Mouse (Mus musculus) kidney, embryonic 16.5 days (tissue): ENCODE data around the gene Emc8. TPM values are rescaled to one million over a fixed set of nuclear protein-coding genes. Genes with fewer than 3 reads are reported as not detected.

ENCODE experiments used
- ATAC-seq: fragments of 200-750 bp; cut with Nextera tagmentation; 2 replicates; pipeline ENCODE4 v1.8.0; 2017; ENCODE audit warnings: moderate TSS enrichment; ENCODE audit not compliant: low FRiP score, low TSS enrichment
- H3K27ac ChIP-seq: fragments of 300-500 bp; sonication (generic); 2 replicates; pipeline ENCODE4 v1.5.1; 2014; ENCODE audit warnings: low read length
- H3K27me3 ChIP-seq: fragments of 300-500 bp; sonication (generic); 2 replicates; pipeline ENCODE4 v1.6.1; 2014; ENCODE audit warnings: low read length, control low read depth, mixed read lengths; ENCODE audit not compliant: insufficient read depth
- H3K36me3 ChIP-seq: fragments of 300-500 bp; sonication (generic); 2 replicates; pipeline ENCODE4 v1.6.1; 2014; ENCODE audit warnings: low read length, control low read depth, mixed read lengths; ENCODE audit not compliant: insufficient read depth
- H3K4me1 ChIP-seq: fragments of 300-500 bp; sonication (generic); 2 replicates; pipeline ENCODE4 v1.6.1; 2014; ENCODE audit warnings: low read length, control low read depth, mixed read lengths; ENCODE audit not compliant: insufficient read depth
- H3K4me2 ChIP-seq: fragments of 300-500 bp; sonication (generic); replicated peaks from 2 replicates; pipeline ENCODE4 v1.6.1; 2014; ENCODE audit warnings: low read depth, low read length
- H3K4me3 ChIP-seq: fragments of 300-500 bp; sonication (generic); 2 replicates; pipeline ENCODE4 v1.5.1; 2014; ENCODE audit warnings: mild to moderate bottlenecking, low read length
- H3K9ac ChIP-seq: fragments of 300-500 bp; sonication (generic); replicated peaks from 2 replicates; pipeline ENCODE4 v1.6.1; 2014; ENCODE audit warnings: low read length
- H3K9me3 ChIP-seq: fragments of 300-500 bp; sonication (generic); 2 replicates; pipeline ENCODE4 v1.6.1; 2016; ENCODE audit warnings: low read length, control low read depth
- WGBS: fragments of 180-500 bp; shearing (Covaris S2); extraction: QIAGEN DNeasy Blood & Tissue Kit; methylation state at CpG from one replicate; pipeline ENCODE4 v1.1.7; 2014; 5-methylcytosine and 5-hydroxymethylcytosine counted together
- polyA plus RNA-seq: library from polyadenylated mRNA; unstranded; fragments of >200 nt; fragmentation: Nextera tagmentation; extraction: Ambion mirVana; gene quantifications from 2 replicates; pipeline ENCODE4 v1.2.1, GENCODE M21; 2015

Gene Emc8
- polyA plus RNA-seq, 1 experiment from 2014 or later, result 262 TPM

GRCm38 (mm10) chr8:120699565-120699964 is 31.2 kb upstream of the Emc8 start:
- Histone ChIP-seq H3K27ac (peak overlapping the region; percentile 40; the same call in 1 of the 2 replicates), H3K9ac (no peak overlapping the region), H3K4me2 (no peak overlapping the region), H3K4me3 (no peak overlapping the region), H3K9me3 (no peaks in the 10 kb centered on the region), H3K4me1 (peaks cover 26% of the 10 kb centered on the region; the same call in 1 of the 2 replicates), H3K36me3 (no peaks in the 10 kb centered on the region), H3K27me3 (peaks cover 7% of the 10 kb centered on the region; the same call in 1 of the 2 replicates)
- WGBS, result 53% methylated on average over 2 of the region's 2 CpGs
- no peak for ATAC-seq

- no peaks in the 10 kb centered on the region for H3K9me3 ChIP-seq
- H3K36me3 ChIP-seq, result no peaks in the 10 kb centered on the region
- H3K27me3 ChIP-seq, result 0 out of 2 replicates have a peak, but pooled peaks cover 5% of the 10 kb centered on the region
- H3K4me3 ChIP-seq, result no peak overlapping the region
- WGBS, result 54% methylated on average over 6 of the region's 6 CpGs
- no peak overlapping the region for H3K9ac ChIP-seq
- H3K4me2 ChIP-seq, result no peak overlapping the region
- ATAC-seq, result no peak
- H3K27ac ChIP-seq, result peak overlapping the region; percentile 43; the same call in 1 of the 2 replicates
- H3K4me1 ChIP-seq, result peaks cover 29% of the 10 kb centered on the region; the same call in 1 of the 2 replicates
These were observed 30.7 kb upstream of the Emc8 start for GRCm38 (mm10) chr8:120699079-120699478.

GRCm38 (mm10) chr8:120698426-120698825 is 30.1 kb upstream of the Emc8 start:
- Histone ChIP-seq H3K9me3 (no peaks in the 10 kb centered on the region), H3K36me3 (no peaks in the 10 kb centered on the region), H3K4me3 (no peak overlapping the region), H3K9ac (no peak overlapping the region), H3K4me1 (peaks cover 34% of the 10 kb centered on the region; the same call in 1 of the 2 replicates), H3K27me3 (0 out of 2 replicates have a peak, but pooled peaks cover 5% of the 10 kb centered on the region), H3K27ac (peak overlapping the region; percentile 43), H3K4me2 (no peak overlapping the region)
- WGBS, result 79% methylated on average over 7 of the region's 7 CpGs
- no peak for ATAC-seq

GRCm38 (mm10) chr8:120697979-120698272 is 29.6 kb upstream of the Emc8 start:
- no peaks in the 10 kb centered on the region for H3K9me3 ChIP-seq
- H3K9ac ChIP-seq, result no peak overlapping the region
- H3K27ac ChIP-seq, result no peak overlapping the region
- H3K36me3 ChIP-seq, result no peaks in the 10 kb centered on the region
- H3K27me3 ChIP-seq, result 0 out of 2 replicates have a peak, but pooled peaks cover 5% of the 10 kb centered on the region
- peaks cover 34% of the 10 kb centered on the region; the same call in 1 of the 2 replicates for H3K4me1 ChIP-seq
- ATAC-seq, result no peak
- H3K4me3 ChIP-seq, result no peak overlapping the region
- H3K4me2 ChIP-seq, result no peak overlapping the region

- H3K9me3 ChIP-seq, result no peaks in the 10 kb centered on the region
- H3K9ac ChIP-seq, result no peak overlapping the region; the same call in 1 of the 2 replicates
- 0 out of 2 replicates have a peak, but pooled peaks cover 5% of the 10 kb centered on the region for H3K27me3 ChIP-seq
- WGBS, result 67% methylated on average over 17 of the region's 17 CpGs
- H3K27ac ChIP-seq, result peak overlapping the region; percentile 78
- no peaks in the 10 kb centered on the region for H3K36me3 ChIP-seq
- no peak overlapping the region for H3K4me3 ChIP-seq
- H3K4me1 ChIP-seq, result peaks cover 34% of the 10 kb centered on the region; the same call in 1 of the 2 replicates
- no peak for ATAC-seq
- H3K4me2 ChIP-seq, result no peak overlapping the region
These were observed 29.0 kb upstream of the Emc8 start for GRCm38 (mm10) chr8:120697154-120697978.

- Histone ChIP-seq H3K4me2 (no peak overlapping the region), H3K27ac (peak overlapping the region; percentile 78), H3K9me3 (no peaks in the 10 kb centered on the region), H3K9ac (no peak overlapping the region; the same call in 1 of the 2 replicates), H3K36me3 (no peaks in the 10 kb centered on the region), H3K27me3 (0 out of 2 replicates have a peak, but pooled peaks cover 2% of the 10 kb centered on the region), H3K4me1 (peaks cover 34% of the 10 kb centered on the region; the same call in 1 of the 2 replicates), H3K4me3 (no peak overlapping the region)
- ATAC-seq, result peak; percentile 67
- WGBS, result 29% methylated on average over 13 of the region's 13 CpGs
These were observed 28.2 kb upstream of the Emc8 start for GRCm38 (mm10) chr8:120696401-120697153.

- Histone ChIP-seq H3K36me3 (no peaks in the 10 kb centered on the region), H3K27ac (peak overlapping the region; percentile 47), H3K9me3 (no peaks in the 10 kb centered on the region), H3K4me2 (peak overlapping the region; percentile 14), H3K4me3 (no peak overlapping the region), H3K9ac (no peak overlapping the region), H3K27me3 (no peaks in the 10 kb centered on the region), H3K4me1 (peaks cover 26% of the 10 kb centered on the region; the same call in 1 of the 2 replicates)
- ATAC-seq, result peak; percentile 82
- WGBS, result 13% methylated on average over 22 of the region's 22 CpGs
These were observed 25.6 kb upstream of the Emc8 start for GRCm38 (mm10) chr8:120693861-120694493.

GRCm38 (mm10) chr8:120692934-120693333 is 24.6 kb upstream of the Emc8 start:
- Histone ChIP-seq H3K4me1 (peaks cover 26% of the 10 kb centered on the region; the same call in 1 of the 2 replicates), H3K27ac (no peak overlapping the region), H3K36me3 (no peaks in the 10 kb centered on the region), H3K27me3 (no peaks in the 10 kb centered on the region), H3K9me3 (no peaks in the 10 kb centered on the region), H3K4me3 (no peak overlapping the region), H3K9ac (no peak overlapping the region), H3K4me2 (no peak overlapping the region)
- WGBS, result 54% methylated on average over 4 of the region's 4 CpGs
- ATAC-seq, result no peak

- H3K4me3 ChIP-seq, result no peak overlapping the region
- no peak for ATAC-seq
- no peaks in the 10 kb centered on the region for H3K36me3 ChIP-seq
- no peak overlapping the region for H3K4me2 ChIP-seq
- H3K9ac ChIP-seq, result no peak overlapping the region
- H3K4me1 ChIP-seq, result peaks cover 2% of the 10 kb centered on the region; the same call in 1 of the 2 replicates
- no peak overlapping the region for H3K27ac ChIP-seq
- no peaks in the 10 kb centered on the region for H3K27me3 ChIP-seq
- no peaks in the 10 kb centered on the region for H3K9me3 ChIP-seq
- WGBS, result 89% methylated on average over 7 of the region's 7 CpGs
These were observed 20.1 kb upstream of the Emc8 start for GRCm38 (mm10) chr8:120688511-120688910.
